Mouse (Mus musculus): Measurements from ENCODE around the gene Mtmr2. TPM values are rescaled to one million over a fixed set of nuclear protein-coding genes. Genes with fewer than 3 reads are reported as not detected.
"Not testable (repeated sequence)": the region's sequence is repeated elsewhere in the genome, so short reads cannot be mapped to it uniquely, and the experiment has no call there.

Mtmr2 gene
- 10 to 100 TPM; 16.7 to 20.1 (median 17.7) TPM for total RNA-seq (2022)

- no peak for DNase-seq (ENCODE audit: low spot score)
These were observed at the start of gene Mtmr2 for GRCm38 (mm10) chr9:13748404-13748797. Gene Mtmr2, plus strand, starts transcription at chr9:13748410.

GRCm38 (mm10) chr9:13699061-13699780 lies 49.0 kb upstream of the Mtmr2 start:
- DNase-seq (ENCODE audit: low spot score), result no peak

GRCm38 (mm10) chr9:13699781-13700116 lies 48.5 kb upstream of the Mtmr2 start:
- DNase-seq (ENCODE audit: low spot score), result no peak

- no peak for DNase-seq (ENCODE audit: low spot score)
These were observed 46.4 kb upstream of the Mtmr2 start for GRCm38 (mm10) chr9:13701773-13702172.

GRCm38 (mm10) chr9:13703100-13703499 lies 45.1 kb upstream of the Mtmr2 start:
- peak; percentile 26 for DNase-seq (ENCODE audit: low spot score)

- no peak for DNase-seq (ENCODE audit: low spot score)
These were observed 43.3 kb upstream of the Mtmr2 start for GRCm38 (mm10) chr9:13704917-13705316.

- no peak for DNase-seq (ENCODE audit: low spot score)
These were observed 41.1 kb upstream of the Mtmr2 start for GRCm38 (mm10) chr9:13707066-13707555.

- DNase-seq (ENCODE audit: low spot score), result no peak
These were observed 38.8 kb upstream of the Mtmr2 start for GRCm38 (mm10) chr9:13709436-13709835.

GRCm38 (mm10) chr9:13715891-13716290 lies 32.3 kb upstream of the Mtmr2 start:
- DNase-seq (ENCODE audit: low spot score), result not testable (repeated sequence)

GRCm38 (mm10) chr9:13716316-13717099 lies 31.7 kb upstream of the Mtmr2 start:
- peak; percentile 83 for DNase-seq (ENCODE audit: low spot score)

- peak; percentile 96 for DNase-seq (ENCODE audit: low spot score)
These were observed 826 bp downstream of the Mtmr2 start for GRCm38 (mm10) chr9:13748798-13749674.

GRCm38 (mm10) chr9:13749675-13749998 lies 1.4 kb downstream of the Mtmr2 start:
- DNase-seq (ENCODE audit: low spot score), result no peak

- peak; percentile 70 for DNase-seq (ENCODE audit: low spot score)
These were observed 4.3 kb downstream of the Mtmr2 start for GRCm38 (mm10) chr9:13752543-13752942.

GRCm38 (mm10) chr9:13760430-13760829 lies 12.2 kb downstream of the Mtmr2 start:
- no peak for DNase-seq (ENCODE audit: low spot score)

GRCm38 (mm10) chr9:13765624-13766023 lies 17.4 kb downstream of the Mtmr2 start:
- no peak for DNase-seq (ENCODE audit: low spot score)

- DNase-seq (ENCODE audit: low spot score), result no peak
These were observed 18.4 kb downstream of the Mtmr2 start for GRCm38 (mm10) chr9:13766570-13766969.

GRCm38 (mm10) chr9:13774732-13775131 lies 26.5 kb downstream of the Mtmr2 start:
- DNase-seq (ENCODE audit: low spot score), result no peak

- no peak for DNase-seq (ENCODE audit: low spot score)
These were observed 33.8 kb downstream of the Mtmr2 start for GRCm38 (mm10) chr9:13781985-13782384.

GRCm38 (mm10) chr9:13790864-13791263 lies 42.7 kb downstream of the Mtmr2 start:
- DNase-seq (ENCODE audit: low spot score), result not testable (repeated sequence)

- DNase-seq (ENCODE audit: low spot score), result no peak
These were observed 46.1 kb downstream of the Mtmr2 start for GRCm38 (mm10) chr9:13794302-13794701.

- no peak for DNase-seq (ENCODE audit: low spot score)
These were observed 46.5 kb downstream of the Mtmr2 start for GRCm38 (mm10) chr9:13794756-13795155.

GRCm38 (mm10) chr9:13804480-13804879 lies 56.3 kb downstream of the Mtmr2 start:
- DNase-seq (ENCODE audit: low spot score), result no peak

Measured in heart, adult 8-10 months (tissue).